Mouse (Mus musculus): ENCODE measurements around the gene Srpr. TPM values are rescaled to one million over a fixed set of nuclear protein-coding genes. Genes with fewer than 3 reads are reported as not detected.

Gene Srpr
- total and polyA plus RNA-seq, 3 experiments = 42.9 to 113 (median 63.5) TPM

GRCm38 (mm10) chr9:35267146-35267975 lies 67.4 kb downstream of the Srpr start, which contains the start of the genes Fam118b and Rpusd4 (continued):
- TF ChIP-seq ZKSCAN1 (IDR thresholded peaks at IDR 0.05; ENCODE audit: low read depth, low read length) (no peak), BHLHE40 (IDR thresholded peaks at IDR 0.05; ENCODE audit: borderline replicate concordance, low read depth, low read length) (peak; percentile 62; the same call in 1 of the 2 replicates), MXI1 (IDR thresholded peaks at IDR 0.05; ENCODE audit: low read depth, low read length) (peak; percentile 89)

DNA sequence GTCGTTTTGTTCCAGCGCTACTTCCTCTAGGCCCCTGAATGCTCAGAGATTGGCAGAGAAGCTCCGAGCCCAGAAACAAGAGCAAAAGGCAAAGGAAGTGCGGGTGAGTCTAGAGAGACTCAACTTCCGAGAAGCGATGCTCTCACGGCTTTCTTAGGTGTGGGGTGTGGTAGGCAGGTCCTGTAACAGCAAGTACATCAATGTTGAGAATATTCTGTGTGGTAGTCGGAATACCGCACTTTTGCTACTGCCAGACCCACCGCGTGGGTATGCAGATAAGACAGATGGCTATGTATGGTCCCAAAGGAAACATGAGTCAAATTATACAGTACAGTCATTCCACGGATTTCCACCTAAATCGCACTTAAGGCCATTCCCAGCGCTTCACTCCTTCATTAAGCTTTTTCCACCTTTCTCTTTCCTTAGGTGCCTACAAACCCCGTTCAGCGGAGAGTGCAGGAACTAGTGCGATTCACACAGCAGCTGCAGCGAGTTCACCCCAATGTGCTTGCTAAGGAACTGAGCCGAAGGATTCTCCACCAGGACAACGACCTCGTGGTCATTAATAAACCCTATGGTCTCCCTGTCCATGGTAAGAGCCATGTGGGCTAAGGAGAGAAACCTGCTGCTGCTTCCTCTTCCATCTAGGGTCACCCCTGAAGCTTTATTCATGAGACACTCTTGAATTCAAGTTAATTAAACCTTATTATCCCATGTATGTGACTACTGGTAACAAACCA lies 68.2 kb downstream of the Srpr start:
- Histone ChIP-seq H3K79me2 (ENCODE audit: control insufficient read depth, insufficient read depth, low read length, poor library complexity) (peaks cover 22% of the 10 kb centered on the region), H3K9ac (ENCODE audit: control insufficient read depth, low read depth, low read length, poor library complexity, severe bottlenecking) (peak overlapping the region; percentile 98), H3K4me3 (ENCODE audit: control insufficient read depth in 1 of 2, insufficient read depth in 1 of 2, low read depth in 2 of 2, low read length in 2 of 2) (peak overlapping the region; percentile 95 to 98), H3K9me3 (replicated peaks; ENCODE audit: insufficient read depth, low read length) (no peaks in the 10 kb centered on the region), H3K4me1 (ENCODE audit: control insufficient read depth in 1 of 2, insufficient read depth in 2 of 2, low read length in 2 of 2) (peaks cover 12 to 35% of the 10 kb centered on the region in 2 experiments), H3K27ac (ENCODE audit: control insufficient read depth, low read depth, low read length) (peak overlapping the region; percentile 81), H3K36me3 (ENCODE audit: control insufficient read depth in 1 of 2, insufficient read depth in 2 of 2, low read length in 2 of 2) (peaks cover 2 to 49% of the 10 kb centered on the region in 2 experiments), H3K27me3 (ENCODE audit: control insufficient read depth in 1 of 2, insufficient read depth in 2 of 2, low read length in 2 of 2) (no peaks in the 10 kb centered on the region)
- TF ChIP-seq TAL1 (IDR thresholded peaks at IDR 0.05; ENCODE audit: low read length) (peak; percentile 31; the same call in 1 of the 2 replicates), NELFE (IDR thresholded peaks at IDR 0.05; ENCODE audit: low read depth, low read length) (no peak), SIN3A (IDR thresholded peaks at IDR 0.05; ENCODE audit: low read length) (peak; percentile 48), RCOR1 (IDR thresholded peaks at IDR 0.05; ENCODE audit: low read depth, low read length) (no peak), MAZ (IDR thresholded peaks at IDR 0.05; ENCODE audit: low read depth, low read length) (no peak), CTCF (IDR thresholded peaks at IDR 0.05 in 2 of 3, conservative IDR thresholded peaks at IDR 0.05 in 1 of 3; ENCODE audit: control insufficient read depth in 1 of 3, insufficient read depth in 1 of 3, low read depth in 2 of 3, low read length in 3 of 3, poor library complexity in 1 of 3, severe bottlenecking in 1 of 3) (no peak), MAX (IDR thresholded peaks at IDR 0.05; ENCODE audit: low read length) (peak; percentile 26; the same call in 1 of the 2 replicates), EP300 (IDR thresholded peaks at IDR 0.05; ENCODE audit: low read depth in 1 of 2, low read length in 2 of 2) (no peak), HCFC1 (IDR thresholded peaks at IDR 0.05; ENCODE audit: low read depth, low read length) (peak; percentile 42; the same call in 1 of the 2 replicates), MXI1 (IDR thresholded peaks at IDR 0.05; ENCODE audit: low read depth, low read length) (peak; percentile 75), RAD21 (IDR thresholded peaks at IDR 0.05; ENCODE audit: low read depth, low read length) (no peak), MYC (IDR thresholded peaks at IDR 0.05; ENCODE audit: low read depth, low read length) (peak; percentile 80; the same call in 1 of the 2 replicates), TBP (IDR thresholded peaks at IDR 0.05; ENCODE audit: low read depth, low read length) (peak; percentile 6; the same call in 1 of the 2 replicates)
- DNase-seq (ENCODE audit: low read depth, low spot score) = peak; percentile 44

Measured in MEL (cell line).